Mouse (Mus musculus) left cerebral cortex, adult 11 months (tissue): ENCODE measurements around the gene Ndufs5.

ENCODE experiments used
- DNase-seq: peaks from one replicate; pipeline ENCODE4 v3.0.0; 2022; ENCODE audit warnings: low spot score

Ndufs5 gene

GRCm38 (mm10) chr4:123717574-123718433 is at the start of gene Ndufs5:
Ndufs5 (minus strand) TSS chr4:123718202.
- DNase-seq: peak; percentile 91

- no peak for DNase-seq
Observed at GRCm38 (mm10) chr4:123765071-123765470, 47.1 kb upstream of the Ndufs5 start.

GRCm38 (mm10) chr4:123758306-123758705 is 40.3 kb upstream of the Ndufs5 start:
- DNase-seq: no peak

GRCm38 (mm10) chr4:123750707-123751312 is 32.8 kb upstream of the Ndufs5 start:
- no peak for DNase-seq

DNA sequence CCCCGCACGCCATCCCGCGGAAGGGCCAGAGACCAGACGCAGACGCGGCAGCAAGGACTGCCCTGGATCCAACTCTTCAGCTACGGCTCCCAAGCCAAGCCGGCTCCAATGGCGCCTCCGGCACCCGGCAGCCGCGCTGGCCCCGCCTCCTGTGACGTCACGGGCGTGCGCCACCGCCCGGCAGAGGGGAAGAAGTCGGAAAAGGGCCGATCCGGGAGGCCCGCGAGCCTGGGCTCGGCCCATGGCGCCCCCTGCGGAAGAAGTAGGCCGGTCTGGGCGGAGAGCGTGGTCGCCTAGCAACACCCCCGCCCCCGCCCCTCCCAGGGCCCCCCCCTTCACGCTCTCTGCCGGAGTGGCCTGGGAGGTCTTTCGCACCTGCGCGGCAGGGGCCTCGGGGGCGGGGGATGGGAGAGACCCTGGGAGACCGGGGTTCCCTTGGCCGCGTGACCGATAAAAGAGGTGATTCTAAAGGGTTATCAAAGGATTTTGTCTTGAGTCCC is 32.2 kb upstream of the Ndufs5 start, which contains the start of gene Akirin1:
Akirin1 (minus strand) TSS at position 194 of the 500 bp plus-strand sequence.
- peak; percentile 94 for DNase-seq

- no peak for DNase-seq
Observed at GRCm38 (mm10) chr4:123749484-123750130, 31.6 kb upstream of the Ndufs5 start.

GRCm38 (mm10) chr4:123748726-123749415 is 30.9 kb upstream of the Ndufs5 start:
- no peak for DNase-seq

DNA sequence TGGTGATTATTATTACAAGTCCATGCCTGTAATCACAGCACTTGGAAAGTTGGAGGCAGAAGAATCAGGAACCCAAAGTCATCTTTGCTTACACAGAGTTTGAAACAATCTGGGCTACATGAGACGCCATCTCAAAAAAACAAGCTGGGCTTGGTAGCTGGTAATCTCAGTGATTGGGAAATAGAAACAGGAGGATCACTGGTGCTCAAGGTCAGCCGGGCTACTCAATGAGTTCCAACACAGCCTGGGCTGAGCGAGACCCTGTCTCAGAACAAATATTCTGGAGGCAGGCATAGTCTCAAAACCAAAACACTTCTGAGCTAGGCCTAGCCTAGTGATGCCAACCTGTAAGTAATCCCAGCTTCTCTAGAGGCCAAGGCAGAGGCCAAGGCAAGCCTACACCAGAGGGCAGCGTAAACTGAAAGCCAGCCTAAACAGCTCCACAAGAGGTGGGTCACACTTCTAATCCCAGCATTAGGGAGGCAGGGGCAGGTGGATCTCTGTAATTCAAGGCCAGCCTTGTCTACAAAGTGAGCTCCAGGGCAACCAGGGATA is 27.3 kb upstream of the Ndufs5 start:
- DNase-seq: no peak

- DNase-seq: no peak
Observed at GRCm38 (mm10) chr4:123742891-123743290, 24.9 kb upstream of the Ndufs5 start.

GRCm38 (mm10) chr4:123738708-123739107 is 20.7 kb upstream of the Ndufs5 start:
- DNase-seq: no peak

DNA sequence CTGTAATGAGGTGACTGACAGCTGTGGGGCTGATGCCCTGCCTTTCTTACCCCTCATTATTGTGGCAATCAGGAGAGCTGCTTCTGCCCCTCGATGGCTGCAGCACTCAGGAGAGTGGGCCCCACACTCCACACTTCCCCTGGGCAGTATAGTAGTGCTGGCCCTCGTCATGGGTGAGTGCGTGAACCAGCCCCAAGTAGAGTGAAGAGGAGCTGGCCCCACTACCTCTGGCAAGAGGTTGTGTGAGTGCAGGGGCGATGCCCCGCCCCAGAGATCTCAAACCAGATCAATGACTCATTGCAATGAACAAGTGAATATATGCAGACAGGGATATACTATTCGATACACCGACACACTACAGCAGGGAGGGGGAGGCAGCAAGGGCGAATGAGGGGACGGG is 15.5 kb upstream of the Ndufs5 start:
- DNase-seq: no peak

- no peak for DNase-seq
Observed at GRCm38 (mm10) chr4:123732921-123733320, 14.9 kb upstream of the Ndufs5 start.

- DNase-seq: no peak
Observed at GRCm38 (mm10) chr4:123732163-123732910, 14.3 kb upstream of the Ndufs5 start.

DNA sequence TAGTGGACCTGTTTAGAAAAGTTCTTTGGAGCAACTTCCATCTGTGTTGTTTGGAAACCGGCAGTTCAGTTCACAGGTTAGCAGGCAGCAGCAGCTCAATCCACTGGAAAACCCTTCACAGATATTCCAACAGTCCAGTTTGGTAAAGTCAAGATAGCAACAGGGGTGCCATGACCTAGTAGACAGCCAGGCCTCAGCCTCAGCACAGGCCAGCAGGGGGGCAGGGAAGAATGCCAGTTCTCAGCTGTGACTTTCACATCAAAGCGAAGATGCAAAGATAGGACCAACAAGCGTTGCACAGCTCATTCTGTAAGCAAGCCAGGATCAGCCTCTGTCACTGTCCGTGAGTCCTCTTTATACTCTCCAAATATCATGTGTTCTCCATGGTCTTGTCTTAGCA is 3.8 kb upstream of the Ndufs5 start:
- DNase-seq: no peak

DNA sequence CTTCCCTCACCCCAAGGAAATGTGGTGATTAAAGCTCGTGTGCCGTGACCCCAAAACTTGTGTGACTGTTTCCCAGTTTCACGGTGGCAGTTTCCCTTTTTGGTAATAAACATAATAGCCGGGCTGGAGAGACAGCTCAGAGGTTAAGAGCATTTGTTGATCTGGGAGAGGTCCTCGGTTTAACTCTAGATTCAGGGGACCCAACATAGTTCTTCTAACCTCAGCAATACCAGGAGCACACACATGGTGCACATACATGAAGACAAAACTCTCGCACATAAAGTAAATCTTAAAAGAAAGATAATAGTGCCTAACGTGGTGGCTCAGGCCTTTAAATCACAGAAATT is 405 bp upstream of the Ndufs5 start:
- no peak for DNase-seq

GRCm38 (mm10) chr4:123712431-123712830 is 5.6 kb downstream of the Ndufs5 start:
- no peak for DNase-seq

- no peak for DNase-seq
Observed at GRCm38 (mm10) chr4:123707340-123707739, 10.7 kb downstream of the Ndufs5 start.

- DNase-seq: no peak
Observed at GRCm38 (mm10) chr4:123705340-123705739, 12.7 kb downstream of the Ndufs5 start.

- DNase-seq: no peak
Observed at GRCm38 (mm10) chr4:123693384-123693783, 24.6 kb downstream of the Ndufs5 start.

- DNase-seq: no peak
Observed at GRCm38 (mm10) chr4:123692071-123692470, 25.9 kb downstream of the Ndufs5 start.

GRCm38 (mm10) chr4:123690311-123690710 is 27.7 kb downstream of the Ndufs5 start:
- DNase-seq: no peak
